Mouse (Mus musculus) adrenal gland, adult 8-10 months (tissue): ENCODE measurements around the gene Srebf2. TPM values are rescaled to one million over a fixed set of nuclear protein-coding genes. Genes with fewer than 3 reads are reported as not detected.

Experiments
- DNase-seq: peaks from one replicate; pipeline ENCODE4 v3.0.0; 2022
- total RNA-seq, 4 experiments: library from RNA; stranded (reverse); gene quantifications; 2 replicates each; pipeline ENCODE4 v1.2.4; 2022

Gene Srebf2
- total RNA-seq, 4 experiments from 2014 or later: 83.2 to 144 (median 107) TPM

DNA sequence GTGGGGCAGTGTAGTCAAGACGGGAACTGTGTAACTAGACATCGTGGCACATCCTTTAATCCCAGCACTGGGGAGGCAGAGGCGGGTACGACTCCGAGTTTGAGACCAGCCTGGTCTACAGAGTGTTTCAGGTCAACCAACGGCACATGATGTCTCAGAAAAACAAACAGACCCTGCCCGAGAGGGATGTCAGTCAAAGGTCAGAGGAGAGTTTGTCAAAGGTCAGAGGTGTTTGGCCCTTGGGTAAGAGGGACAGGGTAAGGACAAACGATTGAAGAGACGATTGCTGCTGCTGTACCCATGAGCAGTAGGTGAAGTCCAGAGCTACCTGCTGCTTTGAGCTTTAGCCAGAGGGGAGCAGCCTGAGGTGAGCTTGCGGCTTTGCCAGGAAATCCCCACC, 36.6 kb downstream of the Srebf2 start:
- no peak for DNase-seq

DNA sequence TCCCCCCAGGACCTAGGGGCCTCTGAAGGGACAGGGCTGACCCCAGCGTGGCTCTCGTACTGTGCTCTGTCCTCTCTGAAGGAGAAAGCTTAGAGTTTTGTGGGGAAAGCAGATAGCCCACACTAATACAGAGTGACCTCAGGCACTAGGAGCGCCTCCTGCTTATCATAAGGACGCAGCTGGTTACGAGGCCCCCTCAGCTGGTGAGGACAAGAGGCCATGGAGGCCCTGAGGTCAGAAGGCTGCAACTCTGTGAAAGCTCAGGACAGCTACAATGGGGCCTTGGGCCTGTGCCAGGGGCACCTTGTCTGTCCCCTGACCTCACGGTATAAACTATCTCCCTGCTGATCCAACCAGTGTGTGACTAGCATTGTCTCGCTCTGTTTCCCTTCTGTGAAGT, 37.2 kb downstream of the Srebf2 start:
- no peak for DNase-seq

DNA sequence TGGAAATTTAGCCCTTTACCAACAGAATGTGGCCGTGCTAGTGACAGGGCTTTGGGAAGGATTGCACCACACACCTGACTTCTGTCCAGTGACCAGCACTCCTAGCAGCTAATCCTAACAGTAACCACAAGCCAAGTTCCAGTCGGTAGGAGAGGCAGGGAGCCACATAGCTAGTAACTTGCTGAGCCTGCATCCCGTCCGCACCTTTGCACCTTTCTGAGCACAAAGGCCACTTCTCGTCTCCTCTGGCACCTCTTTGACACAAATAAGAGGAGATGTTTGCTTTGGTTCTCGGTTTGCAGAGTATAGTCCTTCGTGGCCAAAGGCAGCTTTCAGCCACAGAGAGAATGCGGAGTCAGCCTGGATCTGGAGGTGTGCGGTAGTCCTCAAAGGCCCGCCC, 37.7 kb downstream of the Srebf2 start:
- no peak for DNase-seq

DNA sequence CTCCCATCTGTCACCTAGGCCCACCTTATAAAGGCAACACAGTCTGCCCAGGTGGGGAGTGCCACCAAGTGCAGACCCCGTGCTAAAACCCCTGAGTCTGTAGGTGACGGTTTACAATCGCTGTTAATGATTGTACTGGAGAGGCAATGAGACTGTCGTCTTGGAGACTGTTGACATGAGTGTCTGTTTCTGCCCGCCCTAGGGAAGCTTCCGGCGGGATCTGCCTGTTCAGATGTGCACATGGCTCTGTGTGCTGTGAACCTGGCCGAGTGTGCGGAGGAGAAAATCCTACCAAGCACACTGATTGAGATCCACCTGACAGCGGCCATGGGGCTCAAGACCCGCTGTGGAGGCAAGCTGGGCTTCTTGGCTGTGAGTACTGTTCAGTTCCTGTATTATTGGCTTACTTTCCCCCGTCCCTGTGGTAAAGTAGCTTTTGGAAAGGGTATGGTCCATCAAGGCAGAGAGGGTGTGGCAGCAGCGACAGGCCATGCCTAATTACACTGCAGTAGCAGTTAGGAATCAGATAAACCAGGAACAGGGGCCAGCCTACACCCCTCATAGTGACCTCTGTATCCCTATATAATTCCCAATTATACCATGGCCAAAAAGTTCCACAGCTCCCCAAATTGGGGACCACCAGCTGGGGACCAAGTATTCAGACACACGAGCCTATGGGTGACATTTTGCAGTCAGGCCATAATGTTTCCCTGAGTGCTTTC, 38.2 kb downstream of the Srebf2 start:
- DNase-seq: no peak

DNA sequence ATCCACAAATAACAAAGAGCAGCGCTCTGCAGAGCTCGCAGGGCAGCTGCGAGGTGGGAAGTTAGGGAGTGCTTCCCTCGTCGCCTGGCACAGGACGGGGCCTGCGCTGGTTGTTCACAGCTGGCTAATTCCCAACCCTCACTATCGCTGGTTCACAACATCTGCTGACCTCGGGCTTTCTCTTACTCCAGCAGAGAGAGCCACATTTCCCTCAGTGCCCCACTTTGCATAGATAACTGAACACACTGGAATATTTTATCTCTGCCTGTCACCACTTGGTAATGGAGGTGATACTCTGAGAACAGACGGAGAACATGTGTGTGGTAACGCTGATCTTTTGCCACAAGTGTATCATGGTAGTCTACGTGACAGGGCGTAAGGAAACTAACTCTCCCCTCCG, 39.1 kb downstream of the Srebf2 start:
- no peak for DNase-seq

DNA sequence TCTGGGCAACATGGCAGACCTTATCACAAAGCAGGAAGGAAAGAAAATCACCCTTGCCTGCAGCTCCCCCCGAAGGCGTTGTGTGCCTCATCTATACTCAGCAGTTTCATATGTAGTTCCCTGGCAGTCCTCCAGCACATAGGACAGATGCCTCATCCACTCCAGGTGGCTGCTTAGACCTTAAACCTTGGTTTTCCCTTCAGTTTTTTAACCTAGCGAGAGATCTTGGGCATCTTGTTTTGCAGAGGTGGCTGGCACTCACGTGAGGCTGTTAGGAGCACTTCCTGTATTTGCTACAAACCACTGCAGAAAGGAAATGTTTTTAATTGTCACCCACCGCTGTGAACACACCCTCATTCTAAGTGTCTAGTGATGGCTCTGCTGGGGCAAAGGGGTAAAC, 40.0 kb downstream of the Srebf2 start:
- DNase-seq: no peak

DNA sequence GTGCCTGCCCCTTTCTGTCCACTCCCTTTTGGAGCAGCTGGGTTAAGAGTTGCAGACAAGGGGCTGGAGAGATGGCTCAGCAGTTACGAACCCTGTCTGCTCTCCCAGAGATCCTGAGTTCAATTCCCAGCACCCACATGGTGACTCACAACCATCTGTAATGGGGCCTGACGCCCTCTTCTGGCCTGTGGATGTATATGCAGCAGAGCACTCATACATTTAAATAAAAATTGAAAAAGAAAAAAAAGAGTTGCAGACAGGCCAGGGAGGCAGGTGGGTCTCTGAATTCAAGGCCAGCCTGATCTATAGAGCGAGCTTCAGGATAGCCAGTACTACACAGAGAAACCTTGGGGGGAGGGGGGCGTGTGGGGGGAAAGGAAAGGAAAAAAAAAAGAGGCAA, 40.4 kb downstream of the Srebf2 start:
- DNase-seq: no peak

DNA sequence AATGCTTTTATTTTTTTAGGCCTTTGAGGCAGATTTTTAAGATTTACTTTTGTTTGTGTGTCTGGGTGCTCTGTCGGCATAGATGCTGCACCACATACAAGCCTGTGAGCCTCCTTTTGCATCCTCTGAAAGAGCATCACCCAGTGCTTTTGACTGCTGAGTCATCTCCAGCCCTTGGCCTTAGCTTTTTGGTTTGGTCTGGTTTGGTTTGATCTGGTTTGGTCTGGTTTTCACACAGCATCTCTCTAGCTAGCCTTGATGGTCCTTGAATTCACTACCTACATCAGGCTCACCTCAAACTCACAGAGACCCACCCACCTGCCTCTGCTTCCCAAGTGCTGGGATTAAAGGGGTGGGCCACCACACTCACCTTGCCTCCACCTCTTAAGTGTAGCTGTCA, 40.9 kb downstream of the Srebf2 start:
- DNase-seq: no peak

DNA sequence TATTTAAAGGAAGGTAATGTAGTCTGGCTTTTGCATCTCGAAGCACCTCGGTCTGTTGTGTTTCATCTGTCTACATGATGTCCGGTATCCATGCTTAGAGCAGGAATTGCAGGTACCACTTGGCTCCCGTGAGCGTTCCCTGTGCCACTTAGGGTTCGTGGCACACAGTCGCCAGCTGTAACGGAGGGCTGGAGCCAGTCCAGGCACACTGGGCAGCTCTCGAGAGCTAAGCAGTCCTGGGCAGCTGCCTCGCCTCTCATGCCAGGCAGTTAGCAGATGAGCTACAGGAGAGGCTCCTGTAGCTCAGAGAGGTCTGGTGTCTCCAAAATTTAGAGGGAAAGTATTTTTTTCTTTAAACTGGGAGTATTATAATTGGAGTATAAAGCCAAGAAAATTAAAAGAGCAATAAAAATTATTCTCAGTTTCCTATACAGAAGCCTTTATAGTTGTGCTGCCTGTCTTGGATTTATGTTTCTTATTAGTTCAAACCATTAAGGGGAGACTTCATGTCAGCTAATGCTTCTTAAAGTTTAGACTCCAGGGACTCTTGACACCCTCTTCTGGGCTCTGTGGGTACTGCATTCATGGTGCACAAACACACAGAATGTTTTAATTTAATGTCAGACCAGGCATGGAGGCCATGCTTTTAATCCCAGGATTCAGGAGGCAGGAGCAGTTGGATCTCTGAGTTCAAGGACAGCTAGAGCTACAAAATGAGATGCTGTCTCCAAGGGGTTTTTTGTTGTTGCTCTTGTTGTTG, 41.7 kb downstream of the Srebf2 start:
- DNase-seq: no peak

DNA sequence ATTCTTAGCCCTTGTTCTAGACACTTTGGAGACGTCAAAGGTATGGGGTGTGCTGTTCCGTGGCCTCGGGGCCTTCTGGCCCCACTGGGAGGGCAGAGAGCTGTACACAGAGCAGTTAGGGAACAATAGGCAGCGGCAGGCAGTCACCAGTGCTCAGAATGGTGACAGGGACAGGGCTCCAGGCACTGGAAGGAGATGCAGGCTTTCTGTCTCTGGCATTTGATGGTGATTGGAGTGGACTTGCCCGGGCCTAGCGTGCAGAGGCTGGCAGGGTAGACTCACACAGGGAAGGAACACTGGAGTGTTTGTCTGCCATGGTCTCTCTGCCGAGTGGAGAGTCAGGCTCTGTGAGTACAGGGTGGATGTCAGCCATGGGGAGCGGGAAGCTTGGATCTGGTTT, 45.6 kb downstream of the Srebf2 start:
- no peak for DNase-seq

DNA sequence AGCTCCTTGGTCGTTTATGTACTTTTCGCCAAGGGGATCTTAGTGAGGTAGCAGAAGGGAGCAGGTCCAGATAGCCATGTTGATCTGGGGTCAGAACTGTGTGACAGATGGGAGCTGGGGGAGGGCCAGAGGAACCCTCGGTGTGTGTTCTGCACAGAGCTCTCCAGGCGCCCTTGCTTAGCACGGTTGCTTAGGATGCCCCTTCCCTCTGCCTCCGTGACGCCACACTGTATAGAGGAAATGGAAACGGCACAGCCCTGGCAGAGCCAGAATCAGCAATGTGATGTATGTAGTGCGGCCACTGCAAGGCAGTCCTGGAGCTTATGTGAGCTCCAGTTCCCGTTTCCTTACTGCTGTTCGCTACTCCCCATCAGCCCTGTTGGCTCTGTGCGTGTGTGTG, 49.3 kb downstream of the Srebf2 start:
- no peak for DNase-seq

DNA sequence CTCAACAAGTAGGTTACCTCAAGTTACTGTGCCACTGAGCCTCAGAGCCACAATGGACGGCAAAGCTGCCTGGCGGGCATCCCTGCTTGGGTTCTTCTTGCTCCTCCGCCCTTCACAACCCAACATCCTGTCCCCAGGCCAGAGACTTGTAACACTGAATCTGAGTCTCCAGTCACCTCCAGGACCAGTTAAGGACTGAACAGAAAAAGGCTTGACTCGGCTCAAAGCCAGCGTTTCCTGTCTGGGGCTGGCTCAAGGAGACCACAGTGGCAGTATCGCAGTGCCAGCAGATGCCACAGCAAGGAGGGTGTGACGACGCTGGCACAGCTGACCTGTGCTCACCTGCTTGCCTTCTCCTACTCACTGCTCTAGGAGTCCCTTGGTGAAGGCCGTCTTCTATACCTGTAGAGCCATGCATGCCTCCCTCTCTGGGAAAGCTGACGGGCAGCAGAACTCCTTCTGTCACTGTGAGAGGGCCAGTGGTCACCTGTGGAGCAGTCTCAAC, 50.3 kb downstream of the Srebf2 start:
- no peak for DNase-seq

DNA sequence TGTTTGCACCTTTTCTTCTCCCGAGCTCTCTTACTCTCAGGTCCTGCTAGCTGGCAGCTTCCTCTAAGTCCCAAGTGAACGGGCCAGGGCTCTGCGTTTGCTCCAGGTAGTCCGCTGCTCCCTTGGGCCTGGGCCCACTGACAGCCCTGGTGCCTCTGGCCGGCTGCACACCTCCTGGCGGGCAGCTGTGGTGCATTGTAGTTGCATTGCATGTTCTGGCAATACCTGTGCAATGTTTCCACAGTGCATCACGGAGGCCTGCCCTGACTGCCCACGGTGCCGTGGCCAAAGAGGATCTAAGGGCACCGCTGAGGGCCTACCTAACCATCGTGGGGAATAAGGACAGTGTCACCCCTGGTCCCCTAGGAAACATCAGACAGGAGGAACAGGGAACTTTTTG, 51.0 kb downstream of the Srebf2 start:
- DNase-seq: no peak

DNA sequence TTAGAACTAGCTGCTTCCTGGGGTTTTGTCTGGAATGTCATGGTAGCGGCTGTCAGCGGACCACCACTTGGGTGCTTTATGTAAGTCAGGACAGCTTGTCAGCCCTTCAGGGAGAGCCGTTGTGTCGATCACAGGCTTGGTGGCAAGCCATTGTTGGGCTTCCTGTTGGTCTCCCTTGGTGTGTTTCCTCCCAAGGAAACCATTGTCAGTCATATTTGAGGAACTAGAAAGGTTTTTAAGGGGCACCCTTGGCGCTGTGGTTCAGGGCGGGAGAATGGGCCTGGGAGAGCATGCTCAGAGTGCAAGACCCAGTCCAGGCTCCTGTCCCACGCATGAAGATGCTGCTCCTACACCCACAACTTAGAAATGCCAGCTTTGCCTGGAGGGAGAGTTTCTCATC, 51.4 kb downstream of the Srebf2 start:
- DNase-seq: no peak

DNA sequence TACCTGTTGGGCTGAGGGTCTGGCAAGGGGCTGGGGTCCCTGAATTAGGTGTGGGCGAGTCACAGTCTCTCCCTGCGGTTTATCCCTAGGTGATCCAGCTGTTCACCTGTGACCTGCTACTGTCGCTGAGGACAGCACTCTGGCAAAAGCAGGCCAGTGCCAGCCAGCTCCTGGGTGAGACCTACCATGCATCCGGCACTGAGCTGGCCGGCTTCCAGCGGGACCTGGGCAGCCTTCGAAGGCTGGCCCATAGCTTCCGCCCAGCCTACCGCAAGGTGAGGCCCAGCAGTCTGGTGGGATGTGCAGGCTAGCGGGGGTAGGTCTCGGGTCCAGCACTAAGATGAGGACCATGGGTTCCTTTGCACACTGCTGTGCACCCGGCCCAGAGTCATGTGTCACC, 52.6 kb downstream of the Srebf2 start:
- no peak for DNase-seq

DNA sequence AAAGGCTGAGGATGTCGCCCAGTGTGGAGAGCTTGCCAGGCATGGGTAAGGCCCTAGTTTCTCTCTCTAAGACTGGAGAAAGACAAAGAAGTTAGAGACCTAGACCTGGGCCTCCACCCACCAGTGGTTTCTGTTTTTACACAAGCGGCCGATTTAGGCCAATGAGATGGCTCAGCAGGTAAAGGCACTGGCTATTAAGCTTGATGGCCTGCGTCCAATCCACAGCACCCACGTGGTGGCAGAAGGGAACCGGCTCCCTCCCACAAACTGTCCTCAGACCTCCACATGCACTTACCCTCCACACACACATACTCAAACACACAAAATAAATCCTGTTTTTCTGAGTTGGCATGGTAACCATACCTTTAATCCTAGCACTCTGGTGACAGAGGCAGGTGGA, 55.1 kb downstream of the Srebf2 start:
- DNase-seq: no peak

DNA sequence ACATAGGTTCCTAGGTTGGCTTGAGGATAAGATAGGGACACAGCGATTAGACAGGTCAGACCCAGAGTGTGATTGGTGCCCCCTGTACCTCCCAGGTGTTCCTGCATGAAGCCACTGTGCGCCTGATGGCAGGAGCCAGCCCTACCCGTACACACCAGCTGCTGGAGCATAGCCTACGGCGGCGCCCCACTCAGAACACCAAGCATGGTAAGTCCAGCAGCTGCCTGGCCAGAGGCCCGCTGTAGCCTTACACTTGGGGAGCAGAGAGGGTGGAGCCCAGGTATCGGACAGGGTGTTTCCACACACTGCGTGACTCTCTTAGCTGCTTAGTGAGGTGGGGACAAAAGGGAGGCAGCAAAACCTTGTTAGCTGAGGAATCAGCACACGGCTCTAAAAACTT, 56.1 kb downstream of the Srebf2 start:
- DNase-seq: no peak

DNA sequence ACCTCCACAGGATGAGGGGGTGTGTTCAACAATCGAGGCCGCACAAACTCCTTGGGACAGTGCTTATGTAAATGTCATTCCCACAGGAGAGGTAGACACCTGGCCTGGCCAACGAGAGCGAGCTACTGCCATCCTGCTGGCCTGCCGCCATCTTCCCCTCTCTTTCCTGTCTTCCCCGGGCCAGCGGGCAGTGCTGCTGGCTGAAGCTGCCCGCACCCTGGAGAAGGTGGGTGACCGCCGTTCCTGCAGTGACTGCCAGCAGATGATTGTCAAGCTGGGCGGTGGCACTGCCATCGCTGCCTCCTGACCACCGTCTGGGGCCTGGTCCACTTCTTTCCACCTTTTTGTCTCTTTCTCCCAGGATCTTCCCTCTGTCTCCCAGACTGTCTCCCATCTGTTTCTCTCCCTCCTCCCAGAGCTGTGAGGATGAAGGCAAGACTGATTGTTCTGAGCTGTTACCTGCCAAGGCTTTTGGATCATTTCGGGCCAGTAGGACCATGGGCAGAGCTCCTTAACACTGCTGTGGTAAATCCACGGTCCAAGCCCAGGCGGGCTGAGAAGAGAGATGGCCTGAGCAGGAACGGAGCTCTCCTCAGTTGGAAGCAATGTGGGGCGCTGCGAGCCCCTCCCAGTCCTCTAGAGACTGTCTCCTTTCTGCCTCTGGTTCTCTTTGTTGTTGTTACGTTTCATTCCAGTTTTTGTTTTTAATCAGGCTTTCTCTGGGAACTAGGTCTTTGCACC, 56.8 kb downstream of the Srebf2 start:
- no peak for DNase-seq

DNA sequence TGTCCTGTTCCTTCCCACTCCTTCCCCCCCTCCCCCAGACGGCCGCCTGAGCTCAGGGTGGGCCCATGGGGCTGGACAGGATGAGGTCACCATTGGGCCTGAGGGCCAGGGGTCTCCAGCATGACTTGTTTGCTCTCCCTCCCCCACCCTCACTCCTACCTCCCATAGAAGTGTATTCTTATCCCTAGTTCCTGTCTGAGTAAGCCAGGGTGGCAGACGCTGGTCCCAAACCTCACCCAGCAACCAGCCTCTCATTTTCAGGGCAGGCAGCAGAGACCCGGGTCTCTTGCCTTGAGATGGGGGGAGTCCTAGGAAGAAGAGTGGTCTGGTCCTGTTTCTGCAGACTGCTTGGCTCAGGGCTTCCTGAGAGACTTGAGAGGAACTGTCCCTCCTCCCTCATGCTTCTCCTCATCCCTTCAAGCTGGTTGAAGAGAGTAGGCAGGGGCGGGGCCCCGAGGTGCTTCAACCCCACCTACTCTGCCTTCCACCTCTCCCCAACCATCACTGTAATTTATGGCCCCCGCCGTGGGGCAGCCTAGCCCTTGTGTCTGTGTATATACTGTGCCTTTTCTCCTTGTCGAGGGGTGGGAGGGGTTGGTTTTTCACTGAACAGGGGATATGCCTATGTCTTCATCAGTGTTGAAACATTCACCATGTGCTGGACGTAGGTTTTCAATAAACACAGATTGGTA, 57.8 kb downstream of the Srebf2 start:
- no peak for DNase-seq

DNA sequence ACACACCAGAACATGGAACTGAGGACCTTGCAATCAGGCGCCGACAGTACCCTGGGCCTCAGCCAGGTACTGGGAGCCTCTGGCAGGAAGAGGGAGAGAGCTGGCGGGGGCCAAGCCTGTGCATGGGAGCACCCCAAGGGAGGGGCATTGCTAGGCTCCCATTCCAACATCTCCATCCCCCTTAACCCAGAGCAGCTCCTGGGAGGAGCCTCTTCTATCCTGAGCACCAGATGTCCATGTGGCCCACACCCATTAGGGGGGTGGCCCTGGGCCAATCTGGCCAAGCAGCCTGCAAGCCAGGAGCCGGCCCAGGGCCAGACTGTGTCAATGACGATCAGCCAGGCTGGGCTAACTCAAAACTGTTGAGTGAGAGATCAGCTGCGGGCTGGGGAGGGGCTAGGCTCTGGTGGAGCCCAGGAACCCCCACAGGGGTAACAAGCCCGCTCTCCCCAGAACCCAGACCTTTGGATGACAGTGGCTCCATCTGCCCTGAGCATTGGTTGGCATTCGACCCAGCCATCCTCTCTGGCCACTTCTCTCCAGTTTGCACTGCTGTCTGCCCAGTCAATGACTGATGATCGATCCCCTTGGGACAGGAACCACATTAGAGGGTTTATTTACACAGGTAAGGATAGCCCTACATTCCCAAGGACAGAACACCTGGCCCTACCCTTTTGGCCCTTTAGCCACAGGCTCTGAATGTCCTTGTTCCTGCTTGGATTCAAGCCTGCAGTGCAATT, 59.6 kb downstream of the Srebf2 start:
- DNase-seq: peak; percentile 17

DNA sequence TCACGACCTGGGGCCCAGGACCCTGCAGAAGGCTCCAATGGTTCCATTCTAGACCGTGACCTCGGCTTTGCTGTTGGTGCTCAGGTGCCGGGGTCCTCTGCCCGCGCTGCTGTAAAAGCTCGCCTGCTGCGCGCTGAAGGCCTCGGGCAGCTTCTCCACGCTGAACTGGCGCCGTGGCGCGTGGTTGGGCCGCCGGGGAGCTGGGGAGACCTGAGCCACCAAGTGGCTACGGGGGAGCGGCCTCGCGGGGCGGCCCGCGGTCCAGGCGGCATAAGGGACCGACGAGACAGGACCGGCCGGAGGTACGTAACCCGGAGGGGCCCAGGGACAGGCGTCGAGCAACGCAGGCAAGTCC, 60.1 kb downstream of the Srebf2 start:
- no peak for DNase-seq
